ENCODE assay signal across 8 mouse cellular contexts in the genomic region with DNA sequence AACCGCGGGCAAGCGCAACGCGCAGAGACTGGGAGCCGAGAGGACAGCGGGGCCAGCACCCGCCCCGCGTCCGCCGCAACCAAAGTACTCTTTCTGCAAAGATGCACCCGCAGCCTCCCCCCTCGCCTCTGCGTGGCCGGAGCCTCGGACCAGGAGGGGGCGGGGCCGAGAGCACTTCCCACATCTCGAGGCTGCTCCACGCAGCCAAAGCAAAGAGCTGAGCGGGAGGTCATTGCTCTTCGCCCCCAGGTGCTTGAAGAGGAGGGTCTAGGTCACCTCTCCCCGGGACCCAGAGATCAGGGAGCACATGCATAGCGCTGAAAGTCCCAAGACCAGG. TPM values are rescaled to one million over a fixed set of nuclear protein-coding genes. Genes with fewer than 3 reads are reported as not detected.
DNase-seq lines count a peak whose midpoint lies in the region; ATAC-seq and TF ChIP-seq lines count a peak whose summit lies in the region.

No protein-coding gene starts in this region.

- H3K9me3 ChIP-seq in heart, embryonic 15.5 days (replicated peaks), result no peaks in the 10 kb centered on the region
- no peaks in the 10 kb centered on the region for H3K9me3 ChIP-seq in forebrain, postnatal 0 days (ENCODE audit: low read length)
- no peaks in the 10 kb centered on the region for H3K9me3 ChIP-seq in midbrain, embryonic 10.5 days (replicated peaks)

- 1% methylated on average over 25 of the region's 25 CpGs for WGBS in heart, embryonic 15.5 days
- 4% methylated on average over 25 of the region's 25 CpGs for WGBS in forebrain, postnatal 0 days
- WGBS in midbrain, embryonic 10.5 days, result 1% methylated on average over 25 of the region's 25 CpGs

- H3K9ac ChIP-seq in heart, embryonic 15.5 days, result no peak overlapping the region
- peak overlapping the region; percentile 70 for H3K9ac ChIP-seq in forebrain, postnatal 0 days

- peak overlapping the region; percentile 29 for H3K4me3 ChIP-seq in heart, embryonic 15.5 days
- peak overlapping the region; percentile 66 for H3K4me3 ChIP-seq in cortical plate, adult 2 months (ENCODE audit: insufficient read depth, low read length)
- peak overlapping the region; percentile 52 for H3K4me3 ChIP-seq in forebrain, postnatal 0 days (ENCODE audit: low read depth, low read length)
- peak overlapping the region; percentile 64 for H3K4me3 ChIP-seq in midbrain, embryonic 10.5 days

- no peaks in the 10 kb centered on the region for H3K36me3 ChIP-seq in heart, embryonic 15.5 days
- no peaks in the 10 kb centered on the region for H3K36me3 ChIP-seq in forebrain, postnatal 0 days (ENCODE audit: insufficient read depth)
- H3K36me3 ChIP-seq in midbrain, embryonic 10.5 days, result no peaks in the 10 kb centered on the region

- H3K4me1 ChIP-seq in heart, embryonic 15.5 days (replicated peaks), result 0 out of 2 replicates have a peak, but pooled peaks cover 6% of the 10 kb centered on the region
- H3K4me1 ChIP-seq in cortical plate, adult 2 months (ENCODE audit: control insufficient read depth, insufficient read depth, low read length), result peaks cover 9% of the 10 kb centered on the region
- H3K4me1 ChIP-seq in forebrain, postnatal 0 days (ENCODE audit: insufficient read depth), result peaks cover 16% of the 10 kb centered on the region
- peaks cover 38% of the 10 kb centered on the region for H3K4me1 ChIP-seq in midbrain, embryonic 10.5 days

- no peak for TF ChIP-seq CTCF in cortical plate, adult 2 months (IDR thresholded peaks at IDR 0.05; ENCODE audit: extremely low read depth, insufficient read depth, low read length)
- TF ChIP-seq CTCF in forebrain, postnatal 0 days (IDR thresholded peaks at IDR 0.05; ENCODE audit: low read depth), result no peak

- no peak for DNase-seq in heart, postnatal 36 days
- no peak for DNase-seq in forebrain, postnatal 0 days
- DNase-seq in midbrain, embryonic 10.5 days (ENCODE audit: low spot score), result no peak
- no peak for DNase-seq in right cerebral cortex, postnatal 36 days (ENCODE audit: low spot score in 2 of 2)
- no peak for DNase-seq in thymus, adult 18-20 months

- no peak overlapping the region for H3K27ac ChIP-seq in heart, embryonic 15.5 days
- no peak overlapping the region for H3K27ac ChIP-seq in cortical plate, adult 2 months (ENCODE audit: insufficient read depth, low read length)
- no peak overlapping the region for H3K27ac ChIP-seq in forebrain, postnatal 0 days (ENCODE audit: low read depth, low read length)
- H3K27ac ChIP-seq in midbrain, embryonic 10.5 days (replicated peaks), result peak overlapping the region; percentile 72

- no peak for ATAC-seq in heart, embryonic 15.5 days (replicated peaks; ENCODE audit: insufficient number of reproducible peaks, insufficient read depth, low FRiP score, low read depth)
- ATAC-seq in forebrain, postnatal 0 days, result no peak
- ATAC-seq in monocyte, adult 5-6 weeks (replicated peaks; ENCODE audit: insufficient number of reproducible peaks, low FRiP score, low TSS enrichment, poor library complexity, severe bottlenecking), result no peak

- no peak for TF ChIP-seq POLR2A in cortical plate, adult 2 months (IDR thresholded peaks at IDR 0.05; ENCODE audit: extremely low read depth, insufficient read depth, low read length)

- intact Hi-C loops in heart, postnatal 36 days (cut with DNase I), result no loop called here

- H3K27me3 ChIP-seq in heart, embryonic 15.5 days, result peaks cover 88% of the 10 kb centered on the region
- peaks cover 16% of the 10 kb centered on the region for H3K27me3 ChIP-seq in forebrain, postnatal 0 days (ENCODE audit: insufficient read depth, low read length)
- H3K27me3 ChIP-seq in midbrain, embryonic 10.5 days (ENCODE audit: low read depth, poor library complexity, severe bottlenecking), result peaks cover 86% of the 10 kb centered on the region

- peak overlapping the region; percentile 45 for H3K4me2 ChIP-seq in heart, embryonic 15.5 days
- peak overlapping the region; percentile 91 for H3K4me2 ChIP-seq in forebrain, postnatal 0 days (ENCODE audit: low read depth)

RNA-seq across cellular contexts. Expression of a gene that starts 13.3 kb away (rescaled TPM):
- polyA plus RNA-seq in heart, embryonic 15.5 days (2015; fragmentation: Nextera tagmentation; extraction: Ambion mirVana), result 0.43 and 2.4 TPM in 2 replicates
- not detected for total RNA-seq in heart, postnatal 36 days (2021)
- 66.4 and 70.6 TPM in 2 replicates for polyA plus RNA-seq in cortical plate, adult 2 months (2012; rRNA removed)
- 32.1 and 42.1 TPM in 2 replicates for total RNA-seq in forebrain, postnatal 0 days (2014; rRNA removed)
- 11.7 and 17.4 TPM in 2 replicates for polyA plus RNA-seq in forebrain, postnatal 0 days (2015; fragmentation: Nextera tagmentation; extraction: Ambion mirVana)
- 0.57 and 0.72 TPM in 2 replicates for polyA plus RNA-seq in midbrain, embryonic 10.5 days (2016; fragmentation: Nextera tagmentation; extraction: Ambion mirVana)
- not detected in 3 replicates for total RNA-seq in monocyte, adult 5-6 weeks (2017)

RNA-seq across cellular contexts. Expression of a gene that starts 23.6 kb away (rescaled TPM):
- 16.3 and 18.6 TPM in 2 replicates for polyA plus RNA-seq in heart, embryonic 15.5 days (2015; fragmentation: Nextera tagmentation; extraction: Ambion mirVana)
- total RNA-seq in heart, postnatal 36 days (2021), result 10 to 100 TPM; 19.4 to 23.1 TPM
- polyA plus RNA-seq in cortical plate, adult 2 months (2012; rRNA removed), result 17.8 and 19.5 TPM in 2 replicates
- total RNA-seq in forebrain, postnatal 0 days (2014; rRNA removed), result 16.9 and 18.5 TPM in 2 replicates
- polyA plus RNA-seq in forebrain, postnatal 0 days (2015; fragmentation: Nextera tagmentation; extraction: Ambion mirVana), result 14.0 and 14.1 TPM in 2 replicates
- 21.0 and 21.1 TPM in 2 replicates for polyA plus RNA-seq in midbrain, embryonic 10.5 days (2016; fragmentation: Nextera tagmentation; extraction: Ambion mirVana)
- 1.6 to 6.2 TPM (median 3.1 TPM) in 3 replicates for total RNA-seq in monocyte, adult 5-6 weeks (2017)

RNA-seq across cellular contexts. Expression of a gene that starts 42.9 kb away (rescaled TPM):
- 117 and 120 TPM in 2 replicates for polyA plus RNA-seq in heart, embryonic 15.5 days (2015; fragmentation: Nextera tagmentation; extraction: Ambion mirVana)
- total RNA-seq in heart, postnatal 36 days (2021), result 10 to 100 TPM; 67.0 to 72.9 TPM
- polyA plus RNA-seq in cortical plate, adult 2 months (2012; rRNA removed), result 81.8 and 86.9 TPM in 2 replicates
- 92.4 and 116 TPM in 2 replicates for total RNA-seq in forebrain, postnatal 0 days (2014; rRNA removed)
- 136 and 140 TPM in 2 replicates for polyA plus RNA-seq in forebrain, postnatal 0 days (2015; fragmentation: Nextera tagmentation; extraction: Ambion mirVana)
- 137 and 147 TPM in 2 replicates for polyA plus RNA-seq in midbrain, embryonic 10.5 days (2016; fragmentation: Nextera tagmentation; extraction: Ambion mirVana)
- 111 to 130 TPM (median 118 TPM) in 3 replicates for total RNA-seq in monocyte, adult 5-6 weeks (2017)

RNA-seq across cellular contexts. Expression of a gene that starts 43.1 kb away (rescaled TPM):
- polyA plus RNA-seq in heart, embryonic 15.5 days (2015; fragmentation: Nextera tagmentation; extraction: Ambion mirVana), result 1.9 and 2.5 TPM in 2 replicates
- 1 to 10 TPM in 1 of 2 experiments, under 1 TPM in 1; 0.89 to 1.7 TPM for total RNA-seq in heart, postnatal 36 days (2021)
- polyA plus RNA-seq in cortical plate, adult 2 months (2012; rRNA removed), result 12.4 and 16.0 TPM in 2 replicates
- total RNA-seq in forebrain, postnatal 0 days (2014; rRNA removed), result 6.0 and 7.4 TPM in 2 replicates
- polyA plus RNA-seq in forebrain, postnatal 0 days (2015; fragmentation: Nextera tagmentation; extraction: Ambion mirVana), result 8.2 and 9.7 TPM in 2 replicates
- polyA plus RNA-seq in midbrain, embryonic 10.5 days (2016; fragmentation: Nextera tagmentation; extraction: Ambion mirVana), result 5.1 and 6.2 TPM in 2 replicates
- 0.97 TPM in 1 of 3 replicates, not detected in the others for total RNA-seq in monocyte, adult 5-6 weeks (2017)
